Mouse (Mus musculus) neutrophil, adult 59 days (primary cell): ENCODE measurements around the gene Olfr1373. TPM values are rescaled to one million over a fixed set of nuclear protein-coding genes. Genes with fewer than 3 reads are reported as not detected.

Experiments
- total RNA-seq, 2 experiments: library from RNA; stranded (reverse); gene quantifications; 1 replicate in 1 of 2; 2 replicates in 1 of 2; pipeline ENCODE4 v1.2.4; 2023

Olfr1373 gene
- total RNA-seq = not detected

DNA sequence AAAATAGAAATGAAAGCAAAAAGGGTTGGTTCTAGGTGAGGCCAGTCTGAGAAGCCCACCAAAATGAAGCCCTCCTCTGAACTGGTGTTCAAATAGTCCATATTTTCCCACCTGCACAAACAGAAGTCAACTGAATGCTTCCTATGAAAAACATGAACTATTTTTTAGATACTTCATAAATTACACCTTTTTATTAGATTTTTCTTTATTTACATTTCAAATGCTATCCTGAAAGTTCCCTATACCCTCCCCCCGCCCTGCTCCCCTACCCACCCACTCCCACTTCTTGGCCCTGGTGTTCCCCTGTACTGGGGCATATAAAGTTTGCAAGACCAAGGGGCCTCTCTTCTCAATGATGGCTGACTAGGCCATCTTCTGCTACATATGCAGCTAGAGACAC is at the start of gene Olfr1373:
Gene Olfr1373 (minus strand): TSS at position 101 of the 400 bp plus-strand sequence.

GRCm38 (mm10) chr11:52098398-52098946 is 46.9 kb downstream of the Olfr1373 start, which contains the start of gene Ppp2ca:
Gene Ppp2ca (plus strand): TSS chr11:52098681.

Other genes starting within 250 kb of the Olfr1373 start
- 10 to 100 TPM; 31.7 to 36.0 TPM for gene Cdkn2aipnl, start 177.9 kb downstream of the Olfr1373 start, total RNA-seq
- gene Ube2b, start 144.8 kb downstream of the Olfr1373 start, total RNA-seq = 100 to 1,000 TPM; 146 to 161 TPM
- 1 to 10 TPM; 3.1 to 6.1 TPM for gene Cdkl3, start 141.3 kb downstream of the Olfr1373 start, total RNA-seq
- gene Ppp2ca, start 46.8 kb downstream of the Olfr1373 start, total RNA-seq = 100 to 1,000 TPM in 1 of 2 experiments, 10 to 100 TPM in 1; 92.5 to 103 TPM
- gene Olfr1371, start 68.5 kb upstream of the Olfr1373 start, total RNA-seq = not detected
- 10 to 100 TPM; 70.9 TPM for gene Skp1a, start 86.5 kb upstream of the Olfr1373 start, total RNA-seq
- gene Tcf7, start 137.5 kb upstream of the Olfr1373 start, total RNA-seq = under 1 TPM; 0.33 to 0.60 TPM
- 10 to 100 TPM; 73.2 to 79.0 TPM for gene Vdac1, start 215.3 kb upstream of the Olfr1373 start, total RNA-seq